Mouse (Mus musculus) cerebellum, adult 9-10 months (tissue): ENCODE measurements around the gene Yeats4.
"Not testable (repeated sequence)": the region's sequence is repeated elsewhere in the genome, so short reads cannot be mapped to it uniquely, and the experiment has no call there.

Experiments used
- DNase-seq: peaks from one replicate; pipeline ENCODE4 v3.0.0; 2022

Yeats4 gene

DNA sequence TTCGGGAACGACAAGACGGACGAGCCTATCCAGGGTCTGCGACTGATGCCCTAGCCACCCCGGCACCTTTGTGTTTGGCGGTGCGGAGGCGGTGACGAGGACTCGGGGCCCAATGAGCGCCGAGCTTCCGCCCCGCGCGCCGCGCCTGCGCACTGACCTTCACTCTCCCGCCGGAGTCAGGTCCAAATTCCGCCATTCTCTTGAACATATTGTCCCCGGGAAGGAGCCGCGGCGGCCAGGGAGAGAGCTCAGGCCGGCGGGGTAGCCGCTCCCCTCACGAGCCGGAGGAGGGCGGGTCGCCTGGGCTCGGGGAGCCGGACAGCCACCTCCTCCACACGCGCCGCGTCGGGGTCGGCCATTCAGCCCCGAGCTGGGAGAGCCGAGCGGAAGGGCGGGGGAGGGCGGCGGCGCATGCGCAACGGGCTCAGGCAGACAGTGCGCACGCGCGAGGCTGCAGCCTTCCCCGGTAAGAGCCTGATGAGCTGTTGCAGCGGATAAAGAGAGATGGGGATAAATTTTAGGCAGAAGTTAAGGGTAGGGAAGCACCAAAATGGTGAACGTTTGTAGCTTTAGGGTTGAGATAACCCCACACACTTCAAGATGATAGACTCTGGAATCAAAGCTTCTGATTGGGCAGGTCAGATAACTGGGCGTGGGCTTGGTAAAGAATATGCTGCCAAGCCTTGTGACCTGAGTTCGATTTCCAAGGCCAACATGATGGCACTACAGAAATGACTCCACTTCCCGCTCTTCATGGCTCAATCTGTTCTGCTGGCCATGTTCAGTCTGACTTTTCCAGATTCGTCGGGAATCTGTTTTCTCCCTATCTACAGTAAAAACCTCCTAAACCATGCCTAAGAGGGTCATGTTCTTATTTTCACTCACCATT lies at the start of gene Yeats4:
Yeats4 (minus strand) TSS at position 406 of the 889 bp plus-strand sequence.
- DNase-seq = peak; percentile 97

DNA sequence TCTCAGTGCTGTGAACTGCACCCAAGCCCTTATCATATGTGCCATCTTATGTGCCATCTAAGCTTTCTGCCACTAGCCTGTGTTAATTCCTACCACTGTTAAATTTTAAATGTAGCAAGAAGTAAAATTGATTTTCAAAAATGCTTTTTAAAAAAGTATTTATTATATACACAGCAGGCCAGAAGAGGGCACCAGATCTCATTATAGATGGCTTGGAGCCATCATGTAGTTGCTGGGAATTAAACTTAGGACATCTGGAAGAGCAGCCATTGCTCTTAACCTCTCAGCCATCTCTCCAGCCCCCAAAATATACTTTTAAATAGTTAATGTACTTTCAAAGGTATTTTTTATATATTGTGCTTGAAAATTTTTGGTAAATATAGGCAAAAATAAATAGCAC lies 47.7 kb upstream of the Yeats4 start:
- no peak for DNase-seq

DNA sequence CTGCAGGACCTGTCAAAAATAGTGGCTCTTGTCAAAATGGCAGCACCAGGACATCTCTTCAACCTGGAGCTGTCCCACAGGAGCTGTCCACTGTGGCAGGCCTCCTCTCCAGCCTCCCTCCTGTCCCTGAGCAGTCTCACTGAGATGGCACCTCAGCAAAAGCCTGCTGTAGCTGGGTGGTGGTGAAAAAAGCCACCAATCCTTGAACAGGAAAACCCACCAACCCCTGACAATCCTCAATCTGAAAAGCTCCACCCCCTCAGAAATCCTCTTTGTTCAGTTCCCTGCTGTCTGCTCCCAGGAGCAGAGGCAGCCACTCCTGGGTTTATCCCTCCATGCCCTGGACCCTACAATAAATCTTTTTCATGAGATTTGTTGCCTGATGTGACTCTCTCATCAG lies 35.6 kb upstream of the Yeats4 start:
- DNase-seq = no peak

DNA sequence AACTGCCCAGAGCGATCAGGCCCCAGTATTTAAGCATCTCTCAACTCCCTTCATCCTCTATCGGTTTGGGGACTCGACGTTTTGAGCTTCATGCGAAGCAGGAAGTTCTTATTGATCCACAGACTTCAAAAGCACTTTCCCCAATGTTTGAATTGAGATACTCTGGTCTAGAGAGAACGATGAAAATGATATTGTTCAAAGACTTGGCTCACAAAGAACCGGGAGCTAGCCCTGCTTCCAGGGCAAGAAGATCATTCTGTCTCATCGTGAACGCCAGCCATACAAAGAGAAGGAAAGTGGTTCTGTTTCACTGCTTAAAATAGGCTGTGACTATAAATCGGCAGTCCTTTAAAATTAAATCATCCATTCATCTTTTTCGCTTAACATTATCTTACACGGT lies 14.3 kb upstream of the Yeats4 start, which contains the start of gene 9530003J23Rik:
9530003J23Rik (minus strand) TSS at position 101 of the 400 bp plus-strand sequence.
- no peak for DNase-seq

DNA sequence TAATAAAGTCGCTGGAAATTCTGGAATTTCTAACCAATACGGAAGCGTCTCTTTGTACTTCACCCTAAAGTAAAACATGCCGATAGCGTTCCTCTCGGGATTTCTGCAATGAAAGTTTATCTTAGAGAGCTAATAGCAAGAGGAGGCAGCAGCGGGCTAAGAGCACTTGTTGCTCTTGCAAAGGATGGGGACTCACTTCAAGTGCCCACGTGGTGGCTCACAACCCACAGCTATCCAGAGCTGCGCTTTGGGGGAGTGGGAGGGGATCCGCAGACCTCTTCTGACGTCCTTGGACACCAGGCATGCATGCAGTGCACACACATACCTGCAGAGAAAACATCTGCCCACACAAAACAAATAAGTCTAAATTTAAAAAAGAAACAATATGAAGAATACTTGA lies 11.6 kb upstream of the Yeats4 start:
- DNase-seq = no peak

DNA sequence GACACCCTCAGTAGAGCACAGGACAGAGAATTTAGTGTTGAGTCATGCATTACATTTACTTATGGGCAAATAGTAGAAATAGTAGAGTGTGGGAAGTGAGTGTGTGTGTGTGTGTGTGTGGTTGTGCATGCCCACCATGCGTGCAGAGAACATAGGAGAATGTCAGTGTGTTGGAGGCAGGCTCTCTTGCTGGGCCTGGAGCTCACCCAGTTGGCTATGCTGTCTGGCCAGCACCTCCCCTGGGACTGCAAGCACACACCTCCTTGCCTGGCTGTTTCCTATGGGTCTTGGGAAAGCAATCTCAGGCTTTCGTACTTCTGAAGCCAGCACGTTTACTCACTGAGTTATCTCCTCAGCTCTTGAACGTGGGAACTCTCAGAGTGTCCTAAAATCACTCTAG lies 10.5 kb upstream of the Yeats4 start:
- no peak for DNase-seq

DNA sequence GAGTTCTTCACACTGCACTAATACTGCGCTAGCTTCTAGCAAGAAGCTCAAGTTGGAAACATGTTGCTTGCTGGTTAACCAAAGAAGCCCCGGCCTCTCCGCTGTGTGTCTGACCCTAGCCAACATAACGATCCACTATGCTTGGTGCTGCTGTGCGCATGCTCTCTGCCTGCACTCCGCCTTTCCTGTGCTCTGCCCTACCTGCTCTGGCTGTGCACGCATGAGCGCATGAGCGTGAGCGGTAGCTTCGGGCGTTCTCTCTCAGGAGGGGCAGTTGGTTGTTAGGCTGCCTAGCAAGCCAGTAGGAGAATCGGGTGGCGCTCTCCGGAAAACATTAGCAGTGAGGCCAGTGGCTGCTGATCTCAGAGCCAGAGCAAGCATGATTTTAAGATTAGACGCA lies 5.5 kb upstream of the Yeats4 start:
- no peak for DNase-seq

DNA sequence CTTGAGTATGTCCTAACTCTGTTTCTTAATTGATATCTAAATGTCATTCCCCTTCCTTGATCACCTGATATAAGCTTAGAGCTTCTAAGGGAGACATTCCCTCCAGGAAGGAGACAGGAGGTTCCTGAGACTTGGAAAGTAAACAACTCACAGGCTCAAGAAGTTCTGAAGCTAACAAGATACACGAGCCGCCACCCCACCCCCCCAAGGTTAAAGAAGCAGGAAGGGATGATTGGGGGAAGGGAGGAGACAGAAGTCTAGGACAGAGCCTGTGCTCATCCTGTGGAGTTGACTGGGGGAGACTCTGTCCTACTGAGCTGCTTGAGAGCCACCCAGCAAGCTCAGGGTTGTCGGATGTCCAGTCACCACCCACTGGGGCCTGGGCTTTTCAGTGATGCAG lies 1.7 kb upstream of the Yeats4 start:
- DNase-seq = no peak

DNA sequence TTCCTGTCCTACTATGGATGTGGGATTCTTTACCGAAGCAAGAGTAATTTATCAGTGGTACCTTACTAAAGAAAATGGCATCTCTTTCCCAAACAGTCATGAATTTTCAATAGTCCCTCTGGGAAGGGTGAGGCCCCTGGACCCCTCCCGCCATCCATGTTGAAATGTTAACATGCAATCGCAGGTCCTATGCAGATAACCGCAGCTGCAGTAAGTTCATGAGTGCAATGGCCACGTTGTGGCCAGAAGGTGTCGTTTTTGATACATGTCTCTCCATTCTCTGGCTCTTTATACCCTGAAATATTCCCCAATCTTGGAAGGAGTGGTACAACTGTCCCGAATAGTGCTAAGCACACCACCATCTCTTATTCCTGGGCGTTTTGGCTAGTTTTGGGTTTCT lies 787 bp upstream of the Yeats4 start:
- no peak for DNase-seq

DNA sequence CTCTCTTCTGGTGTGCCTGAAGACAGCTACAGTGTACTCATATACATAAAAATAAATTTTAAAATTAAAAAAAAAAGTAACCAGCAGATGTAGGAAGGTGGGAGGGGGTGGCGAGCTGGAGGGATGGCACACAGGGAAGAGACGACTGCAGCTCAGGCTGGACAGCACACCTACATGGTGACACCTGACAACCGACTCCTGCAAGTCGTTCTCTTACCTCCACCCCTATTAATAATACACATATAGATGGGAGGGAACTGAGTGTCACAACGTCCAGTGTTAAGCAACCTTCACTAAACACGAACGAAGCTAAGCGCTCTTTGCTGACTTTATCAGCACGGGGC lies 577 bp downstream of the Yeats4 start:
- DNase-seq = no peak

DNA sequence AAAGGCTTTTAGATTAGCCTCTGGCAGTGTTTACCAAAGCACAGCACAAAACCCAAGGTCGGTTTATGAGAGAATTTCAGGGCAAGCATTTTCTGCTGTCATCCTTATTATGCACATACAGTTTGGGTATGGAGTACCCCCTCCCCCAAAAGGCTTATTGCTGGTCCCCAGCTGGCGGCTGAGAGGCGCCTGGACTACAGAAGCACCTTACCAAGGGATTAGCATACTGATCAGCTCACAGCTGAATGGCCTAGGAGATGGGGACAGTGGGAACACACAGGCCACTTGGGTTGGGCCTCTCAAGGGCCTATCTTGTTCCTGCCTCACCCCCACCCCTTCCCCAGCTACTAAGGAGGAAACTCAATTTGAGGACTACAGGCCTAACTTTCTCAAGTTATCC lies 1.5 kb downstream of the Yeats4 start:
- no peak for DNase-seq

DNA sequence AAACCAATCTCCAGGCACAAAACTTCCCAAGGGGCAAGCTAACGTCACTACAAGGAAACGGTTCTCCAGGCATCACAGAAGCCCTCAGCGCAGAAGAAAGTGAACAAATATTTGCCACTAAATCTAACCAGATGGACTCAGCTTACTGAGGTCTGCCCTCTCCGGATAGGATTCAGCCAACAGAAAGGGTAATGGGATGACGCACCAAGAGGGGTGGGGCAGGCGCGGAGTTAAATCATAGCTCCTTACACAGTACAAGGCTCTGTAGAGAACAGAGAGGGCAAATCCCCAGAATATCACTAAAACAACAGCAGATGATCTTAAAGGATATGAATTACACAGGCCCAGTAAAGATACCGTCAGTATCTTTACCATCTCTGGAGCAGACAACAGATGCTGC lies 6.0 kb downstream of the Yeats4 start:
- DNase-seq = no peak

DNA sequence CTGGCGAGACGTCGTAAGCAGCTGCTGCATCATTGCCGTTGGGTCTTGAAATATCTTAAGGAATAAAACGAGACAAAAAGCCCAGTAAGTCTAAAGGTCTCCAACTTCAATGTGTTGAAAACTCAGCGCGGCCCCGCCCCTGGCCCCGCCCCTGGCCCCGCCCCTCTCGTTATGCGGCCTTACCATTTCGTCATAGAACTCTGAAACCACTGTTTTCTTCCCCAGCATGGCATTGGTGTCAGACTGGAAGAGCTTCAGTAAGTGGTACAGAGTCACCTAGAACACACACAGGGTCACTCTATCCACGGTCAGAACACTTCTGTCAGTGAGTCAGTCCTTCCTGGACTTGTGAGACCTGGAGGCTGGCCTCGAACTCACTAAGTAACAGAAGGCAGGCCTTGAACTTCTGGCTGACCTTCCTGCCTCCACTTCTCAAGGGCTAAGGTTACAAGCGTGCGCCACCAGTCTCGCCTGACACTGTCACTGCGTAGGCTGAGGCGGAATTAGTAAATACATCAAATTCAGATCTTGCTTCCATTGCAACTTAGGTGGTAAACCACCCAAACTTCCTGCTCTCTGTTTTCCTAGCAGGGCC lies 7.0 kb downstream of the Yeats4 start:
- DNase-seq = no peak

DNA sequence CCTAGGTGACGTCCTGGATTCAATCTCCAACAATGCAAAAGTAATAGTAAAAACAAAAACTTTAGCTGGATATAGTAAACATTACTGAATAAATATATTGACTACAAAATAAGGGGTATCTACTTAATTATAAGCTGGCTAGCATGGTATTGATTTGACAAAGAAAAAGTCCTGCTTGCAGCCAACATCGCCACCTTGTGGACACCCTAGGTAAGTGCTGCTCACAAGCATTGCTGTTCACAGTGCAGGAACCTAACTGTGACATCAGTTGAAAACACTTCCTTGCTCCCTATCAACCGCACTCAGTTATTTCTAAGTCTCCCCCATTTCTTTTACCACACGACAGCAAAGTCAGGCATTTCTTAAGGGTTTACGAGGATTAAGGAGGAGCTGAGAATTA lies 7.5 kb downstream of the Yeats4 start:
- no peak for DNase-seq

DNA sequence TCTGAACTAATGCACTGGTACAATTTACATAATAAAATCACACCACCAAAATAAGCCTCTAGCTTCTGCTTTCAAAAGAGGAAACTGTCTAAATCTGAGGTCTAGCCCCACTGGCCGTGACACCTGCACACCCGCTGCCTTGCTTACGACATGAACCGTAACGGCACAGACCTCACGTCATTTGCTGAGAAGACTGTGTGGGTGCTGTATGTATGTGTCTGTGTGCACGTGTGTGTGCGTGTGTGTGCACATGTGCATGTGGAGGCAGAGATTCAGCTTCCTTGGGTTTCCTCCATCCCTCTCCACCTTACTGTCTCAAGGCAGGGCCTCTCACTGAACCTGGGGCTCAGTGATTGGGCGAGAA lies 8.2 kb downstream of the Yeats4 start:
- no peak for DNase-seq

DNA sequence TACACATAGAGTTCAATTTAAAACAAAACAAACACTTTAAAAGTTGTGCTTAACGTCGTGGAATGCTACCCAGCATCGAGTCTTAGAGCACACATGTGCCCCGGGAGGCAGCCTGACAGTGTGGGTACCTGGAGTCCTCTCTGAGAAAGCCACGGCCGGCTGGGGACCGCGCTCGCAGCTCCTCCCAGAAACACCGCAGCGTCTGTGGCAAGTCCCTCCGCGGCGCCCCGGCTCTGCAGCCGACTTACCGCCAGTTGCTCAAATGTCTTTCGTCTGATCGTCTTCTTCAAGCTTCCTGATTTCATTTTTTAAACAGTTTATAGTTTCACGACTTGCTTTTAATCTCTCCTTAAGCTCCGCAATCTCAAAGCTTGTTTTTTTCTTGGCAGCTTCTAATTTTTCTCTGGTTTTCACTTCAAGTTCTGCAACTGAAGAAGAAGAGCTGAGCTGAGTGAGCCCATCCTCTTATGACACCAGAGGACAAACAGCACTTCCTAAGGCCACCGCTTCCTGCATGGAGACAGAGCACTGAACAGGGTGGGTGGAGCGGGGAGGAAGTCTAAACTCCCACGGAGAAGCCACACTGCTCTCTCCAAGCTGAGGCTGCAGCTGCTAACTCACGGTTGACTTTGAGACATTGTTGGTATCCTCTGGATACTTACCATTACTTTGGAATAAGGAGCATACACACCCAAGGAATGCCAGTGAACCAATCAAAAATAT lies 8.7 kb downstream of the Yeats4 start:
- DNase-seq = no peak

DNA sequence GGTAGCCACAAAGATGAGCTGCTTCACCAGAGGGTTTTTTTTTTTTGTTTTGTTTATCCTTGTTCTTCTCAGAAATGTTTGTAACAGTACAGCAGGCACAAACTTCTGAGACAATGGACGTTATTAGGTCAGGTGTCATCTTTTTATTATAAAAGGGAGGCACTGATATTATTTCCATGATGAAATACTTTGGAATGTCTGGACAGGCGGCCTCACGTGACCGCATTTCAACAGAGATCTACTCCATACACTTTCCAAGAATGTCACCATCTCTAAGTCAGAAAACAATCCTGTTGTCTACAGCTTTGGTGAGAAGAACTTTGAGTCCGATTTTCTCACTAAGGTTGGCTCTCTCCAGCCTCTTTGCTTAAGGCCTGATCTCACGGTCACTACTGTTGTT lies 13.3 kb downstream of the Yeats4 start:
- no peak for DNase-seq

DNA sequence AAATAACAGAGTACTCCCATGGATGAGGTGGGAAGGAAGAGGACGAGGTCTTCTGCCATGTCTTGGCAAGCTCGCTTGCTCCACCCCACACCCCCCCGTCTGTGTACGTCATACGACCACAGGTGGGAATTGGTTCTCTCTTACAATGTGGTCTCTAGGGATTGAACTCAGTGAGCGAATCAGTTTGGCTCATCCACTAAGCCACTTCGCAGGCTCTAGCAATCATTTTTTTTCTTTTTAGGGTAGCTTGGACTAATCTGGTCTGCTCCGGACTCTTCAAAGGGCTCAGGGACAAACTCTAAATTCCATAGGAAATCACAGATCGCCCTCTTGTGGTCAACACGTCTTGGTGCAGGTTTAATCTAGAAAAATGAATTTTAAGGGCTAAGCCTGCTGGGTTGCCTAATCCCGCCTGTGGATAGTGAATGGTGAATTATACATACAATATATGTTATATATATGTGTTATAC lies 14.8 kb downstream of the Yeats4 start:
- peak; percentile 71 for DNase-seq

DNA sequence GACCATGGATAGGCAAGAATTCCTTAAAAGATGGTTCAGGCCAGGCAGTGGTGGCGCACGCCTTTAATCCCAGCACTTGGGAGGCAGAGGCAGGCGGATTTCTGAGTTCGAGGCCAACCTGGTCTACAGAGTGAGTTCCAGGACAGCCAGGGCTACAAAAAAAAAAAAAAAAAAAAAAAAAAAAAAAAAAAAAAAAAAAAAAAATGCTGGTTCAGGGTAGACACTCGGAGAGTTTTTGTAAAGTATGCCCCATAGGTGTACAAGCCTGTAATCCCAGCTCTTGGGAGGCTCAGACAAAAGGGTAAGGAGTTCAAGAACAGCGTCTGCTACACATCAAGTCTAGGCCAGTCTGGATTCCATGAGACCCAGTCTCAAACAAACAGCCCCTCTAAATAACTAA lies 15.5 kb downstream of the Yeats4 start:
- DNase-seq = not testable (repeated sequence)

DNA sequence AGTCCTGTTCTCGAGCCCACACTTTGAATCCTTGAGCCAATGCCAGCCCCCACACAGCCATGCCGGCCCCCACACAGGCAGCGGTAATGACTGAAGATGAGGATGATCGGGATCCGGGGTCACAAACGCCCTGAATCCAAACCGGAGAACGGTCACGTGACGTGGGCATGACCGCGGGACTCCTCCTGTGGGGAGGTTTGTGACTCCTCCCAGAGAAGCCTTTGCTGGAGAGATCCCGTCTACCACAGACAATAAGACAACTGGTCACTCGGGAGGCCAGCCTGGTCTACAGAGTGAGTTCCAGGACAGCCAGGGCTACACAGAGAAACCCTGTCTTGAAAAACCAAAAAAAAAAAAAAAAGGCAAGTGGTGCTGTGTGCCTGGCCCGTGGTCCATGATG lies 16.1 kb downstream of the Yeats4 start:
- DNase-seq = no peak

DNA sequence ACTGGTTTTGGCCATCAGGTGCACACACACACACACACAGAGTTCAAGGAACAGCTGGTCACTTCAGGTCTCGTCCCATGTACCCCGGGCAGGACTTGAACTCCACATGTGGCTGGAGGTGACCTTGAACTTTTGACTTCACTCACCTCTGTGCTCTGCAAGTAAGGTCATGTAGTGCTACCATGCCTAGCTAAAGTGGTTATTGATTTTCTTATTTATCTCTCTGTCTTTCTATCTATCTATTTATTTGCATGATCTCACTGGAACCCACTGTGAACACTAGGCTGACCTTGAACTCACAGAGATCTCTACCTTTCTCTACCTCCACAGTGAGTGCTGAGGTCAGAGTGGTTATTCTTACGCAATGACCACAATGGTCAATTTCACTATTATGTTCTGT lies 18.2 kb downstream of the Yeats4 start:
- no peak for DNase-seq

DNA sequence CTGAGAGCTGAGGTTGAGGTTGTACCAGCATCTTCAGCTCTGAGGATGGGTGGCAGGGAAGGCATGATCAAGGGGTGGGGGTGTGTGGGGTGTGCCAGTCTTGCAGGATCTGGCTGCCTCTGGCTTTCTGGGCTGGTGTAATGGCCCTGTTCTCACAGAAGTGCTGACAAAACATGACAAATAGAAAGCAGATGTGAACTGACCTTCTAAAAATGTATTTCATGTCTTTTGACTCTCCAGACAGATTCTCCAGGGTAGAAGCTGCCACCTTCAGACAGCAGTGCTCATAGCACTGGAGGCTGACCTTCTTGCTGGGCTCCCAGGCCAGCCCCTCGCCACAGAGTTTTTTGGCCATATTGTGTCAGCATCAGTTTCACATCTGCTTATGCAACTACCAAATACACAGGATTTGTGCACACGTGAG lies 20.7 kb downstream of the Yeats4 start:
- no peak for DNase-seq

DNA sequence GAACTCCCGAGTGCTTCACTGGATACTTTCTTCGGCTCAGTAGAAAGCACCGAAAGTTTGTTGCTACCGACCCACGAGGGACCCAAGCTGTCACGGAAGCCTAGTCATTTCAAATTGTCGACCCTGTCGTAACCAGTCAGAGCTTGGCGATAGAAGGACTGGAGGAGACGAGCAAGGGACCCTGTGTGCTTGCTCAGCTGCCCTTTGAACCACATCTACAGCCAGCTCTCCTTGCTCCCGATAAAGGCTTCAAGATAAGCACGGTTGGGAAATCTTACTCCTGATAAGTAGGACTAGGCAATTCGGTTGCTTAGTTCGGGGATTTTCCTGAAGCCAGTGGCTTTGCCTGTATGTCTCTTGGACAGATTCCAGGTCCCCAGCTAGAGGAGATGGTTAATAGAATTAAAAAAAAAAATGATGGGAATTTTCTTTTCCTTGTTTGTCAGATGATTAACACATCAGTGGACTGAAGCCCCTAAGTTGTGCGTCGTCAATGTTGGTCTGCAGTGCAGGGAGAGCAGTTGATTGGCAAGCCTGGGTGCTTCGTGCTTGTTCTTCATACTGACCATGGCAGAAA lies 21.2 kb downstream of the Yeats4 start:
- DNase-seq = no peak

DNA sequence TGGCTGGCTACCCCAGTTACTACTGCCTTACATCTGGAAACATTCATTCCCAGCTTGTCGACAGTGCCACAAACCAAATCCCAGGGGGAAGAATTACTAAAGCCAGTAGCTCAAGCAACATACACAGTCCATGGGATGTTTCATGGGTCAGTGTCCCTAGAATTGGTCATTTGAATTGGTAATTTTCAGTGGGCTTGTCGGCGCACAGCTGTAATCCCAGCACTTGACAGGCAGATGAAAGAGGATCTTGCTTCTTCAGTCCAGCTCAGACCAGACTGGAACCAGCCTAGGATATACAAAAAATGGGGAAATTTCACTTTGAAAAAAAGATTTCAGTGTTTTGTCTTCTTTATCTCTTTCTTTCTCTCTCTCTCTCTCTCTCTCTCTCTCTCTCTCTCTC lies 24.6 kb downstream of the Yeats4 start:
- DNase-seq = no peak
